Mouse (Mus musculus) cortical plate, adult 2 months (tissue): ENCODE results near the gene Acnat1.
"Not testable (repeated sequence)": the region's sequence is repeated elsewhere in the genome, so short reads cannot be mapped to it uniquely, and the experiment has no call there.

Source experiments
- CTCF ChIP-seq: fragments of 200-500 bp; IDR thresholded peaks from 2 replicates; pipeline ENCODE4 v1.5.1; 2011; ENCODE audit warnings: mild to moderate bottlenecking, control low read depth, low read length; ENCODE audit not compliant: insufficient read depth; ENCODE audit errors: extremely low read depth
- POLR2A ChIP-seq: fragments of 200-500 bp; IDR thresholded peaks from 2 replicates; pipeline ENCODE4 v1.6.1; 2011; ENCODE audit warnings: mild to moderate bottlenecking, low read length, control low read depth; ENCODE audit not compliant: insufficient read depth; ENCODE audit errors: extremely low read depth

GRCm38 (mm10) chr4:49479035-49479434, 5.3 kb upstream of the Acnat1 start:
- TF ChIP-seq CTCF, POLR2A: not testable (repeated sequence)
